Mouse (Mus musculus): ENCODE results near the gene Gm3336.
A peak's percentile ranks its signal among the peaks of the same experiment; 100 is the strongest.

Gm3336 gene

DNA sequence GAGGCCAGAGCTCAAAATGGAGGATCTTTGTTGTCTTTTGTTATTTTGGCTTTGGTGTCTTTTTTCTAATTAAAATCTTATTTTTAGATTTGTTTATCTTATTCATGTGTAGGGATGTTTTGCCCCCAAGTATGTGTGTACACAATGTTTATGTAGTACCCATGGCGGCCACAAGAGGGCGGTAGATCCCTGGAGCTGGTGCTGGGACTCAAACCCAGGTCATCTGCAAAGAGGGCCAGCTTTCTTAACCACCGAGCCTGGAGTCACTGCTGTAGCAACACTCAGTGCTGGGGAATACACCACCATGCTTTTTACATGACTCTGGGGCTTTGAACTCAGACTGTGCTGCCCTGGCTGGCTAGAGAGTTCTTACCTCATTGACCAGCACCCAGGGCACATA is 45.0 kb downstream of the Gm3336 start:
- no peak for DNase-seq (ENCODE audit: low spot score)

GRCm38 (mm10) chr8:70764026-70764425 is 45.7 kb downstream of the Gm3336 start:
- no peak for DNase-seq (ENCODE audit: low spot score)

GRCm38 (mm10) chr8:70764676-70765075 is 46.3 kb downstream of the Gm3336 start:
- no peak for DNase-seq (ENCODE audit: low spot score)

GRCm38 (mm10) chr8:70765329-70765728 is 47.0 kb downstream of the Gm3336 start:
- no peak for DNase-seq (ENCODE audit: low spot score)

DNA sequence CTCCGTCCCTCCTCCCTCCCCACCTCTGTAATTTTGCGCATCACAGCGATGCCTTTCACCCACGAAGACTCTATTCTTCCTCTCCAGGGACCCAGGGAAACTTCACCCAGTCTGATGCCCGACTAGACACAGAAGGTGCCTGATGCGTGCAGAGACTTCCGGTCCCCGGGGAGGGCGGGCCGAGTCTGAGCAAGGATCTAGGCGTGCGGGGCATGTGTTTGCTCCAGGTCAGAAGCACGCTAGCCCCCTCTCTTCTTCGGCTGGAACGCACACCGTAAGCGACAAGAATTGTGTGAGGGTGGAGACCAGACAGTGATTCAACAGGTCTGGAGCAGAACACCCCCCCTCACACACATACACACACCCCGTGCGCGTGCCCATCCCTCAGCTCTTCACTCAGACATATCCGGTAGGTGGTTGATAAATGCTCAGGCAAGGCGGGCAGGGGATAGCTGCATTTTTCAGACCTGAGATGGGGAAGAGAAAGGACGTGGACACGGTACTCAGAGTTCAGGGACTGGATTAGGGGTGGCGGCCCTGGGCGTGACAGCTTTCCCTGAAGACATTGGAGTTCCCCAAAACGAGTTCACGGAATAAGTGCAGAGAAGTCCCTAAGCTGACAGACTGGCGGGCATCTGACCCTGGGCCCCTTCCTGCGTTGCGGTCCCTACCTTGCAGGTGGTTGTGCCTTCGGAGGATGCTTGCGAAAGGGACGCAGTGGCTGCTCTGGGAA is 47.7 kb downstream of the Gm3336 start:
- DNase-seq (ENCODE audit: low spot score), result no peak

GRCm38 (mm10) chr8:70766571-70767440 is 48.5 kb downstream of the Gm3336 start:
- no peak for DNase-seq (ENCODE audit: low spot score)

GRCm38 (mm10) chr8:70767503-70767902 is 49.2 kb downstream of the Gm3336 start:
- DNase-seq (ENCODE audit: low spot score), result no peak

DNA sequence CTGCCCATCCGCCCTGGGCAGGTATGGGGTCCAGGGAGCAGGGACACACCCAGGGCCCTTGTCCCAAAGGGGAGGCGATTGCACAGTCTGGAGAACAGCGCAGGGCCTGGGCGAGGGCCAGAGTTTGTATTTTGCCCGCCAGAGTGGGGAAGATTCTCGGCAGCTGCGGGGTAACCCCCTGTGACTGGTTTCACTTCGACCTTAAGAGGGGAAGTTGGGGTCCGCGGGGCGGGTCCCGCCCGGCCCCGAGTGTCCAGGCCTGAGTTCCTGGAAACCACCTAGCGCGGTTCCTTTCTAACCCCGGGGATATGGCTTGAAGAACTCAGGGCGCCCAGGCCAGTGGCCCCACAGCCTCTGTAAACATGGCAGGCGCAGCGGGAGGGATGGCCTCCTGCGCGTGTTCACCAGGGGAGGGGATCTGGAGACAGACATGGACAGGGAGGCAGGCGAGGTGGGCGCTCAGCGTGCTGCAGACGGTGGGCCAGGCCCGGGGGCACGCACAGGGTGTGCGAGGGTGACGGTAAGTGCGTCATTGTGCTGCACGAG is 50.0 kb downstream of the Gm3336 start:
- DNase-seq (ENCODE audit: low spot score), result no peak

DNA sequence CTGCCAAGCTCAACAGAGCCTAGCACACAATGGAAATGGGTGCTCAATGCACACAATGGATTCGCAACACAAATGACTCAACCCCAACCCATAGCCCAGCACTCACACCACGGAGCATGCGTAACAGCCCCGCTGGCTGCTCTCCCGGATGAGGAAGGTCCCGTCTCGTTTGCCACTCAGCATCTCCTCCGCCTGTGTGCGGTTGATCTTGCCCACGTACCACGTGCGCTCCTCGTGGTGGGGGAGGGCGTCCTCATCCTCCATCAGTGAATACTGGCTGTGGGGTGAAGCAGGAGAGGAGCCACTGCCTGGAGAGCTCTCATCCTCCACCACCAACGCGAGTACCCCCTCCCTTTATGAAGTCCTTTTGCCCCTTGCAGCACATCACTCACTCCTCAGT is 50.6 kb downstream of the Gm3336 start:
- DNase-seq (ENCODE audit: low spot score), result peak; percentile 72

- DNase-seq (ENCODE audit: low spot score), result peak; percentile 95
Observed at GRCm38 (mm10) chr8:70769359-70769758, 51.0 kb downstream of the Gm3336 start.

- DNase-seq (ENCODE audit: low spot score), result no peak
Observed at GRCm38 (mm10) chr8:70769858-70770257, 51.5 kb downstream of the Gm3336 start.

- no peak for DNase-seq (ENCODE audit: low spot score)
Observed at GRCm38 (mm10) chr8:70770748-70771147, 52.4 kb downstream of the Gm3336 start.

GRCm38 (mm10) chr8:70771217-70771616 is 52.9 kb downstream of the Gm3336 start:
- DNase-seq (ENCODE audit: low spot score), result no peak

GRCm38 (mm10) chr8:70772075-70772474 is 53.7 kb downstream of the Gm3336 start:
- DNase-seq (ENCODE audit: low spot score), result no peak
